Mouse (Mus musculus) layer of hippocampus, postnatal 14 days (tissue): Measurements from ENCODE around the gene Ankrd9. TPM values are rescaled to one million over a fixed set of nuclear protein-coding genes. Genes with fewer than 3 reads are reported as not detected.

ENCODE experiments used
- DNase-seq, 2 experiments: peaks; one replicate each; pipeline ENCODE4 v3.0.0; 2021 to 2022; ENCODE audit warnings: low spot score in 2 of 2, mixed read lengths in 1 of 2
- long read RNA-seq, 2 experiments: library from polyadenylated mRNA; stranded (forward); transcript quantifications; one replicate each; pipeline ENCODE4 v2.0.0; 2021
- total RNA-seq, 2 experiments: library from RNA; stranded (reverse); gene quantifications; 2 replicates each; pipeline ENCODE4 v1.2.3; 2021

Gene Ankrd9
- total RNA-seq, result 10 to 100 TPM in 1 of 2 experiments, 1 to 10 TPM in 1; 9.6 to 10.1 TPM
- long read RNA-seq, experiment 1, transcript Ankrd9-202 (3 exons, 2,577 nt), result major isoform, 7 of 13 reads
- long read RNA-seq, experiment 1, partial matches to known transcripts, result 1 of 13 reads
- long read RNA-seq, experiment 1, other reads (novel, unspliced or antisense), result 0 of 13 reads
- long read RNA-seq, experiment 2, transcript Ankrd9-202 (3 exons, 2,577 nt), result major isoform, 12 of 24 reads
- long read RNA-seq, experiment 2, transcript Ankrd9-203 (4 exons, 1,563 nt), result minor isoform, 6 of 24 reads
- long read RNA-seq, experiment 2, partial matches to known transcripts, result 2 of 24 reads
- long read RNA-seq, experiment 2, other reads (novel, unspliced or antisense), result 2 of 24 reads

DNA sequence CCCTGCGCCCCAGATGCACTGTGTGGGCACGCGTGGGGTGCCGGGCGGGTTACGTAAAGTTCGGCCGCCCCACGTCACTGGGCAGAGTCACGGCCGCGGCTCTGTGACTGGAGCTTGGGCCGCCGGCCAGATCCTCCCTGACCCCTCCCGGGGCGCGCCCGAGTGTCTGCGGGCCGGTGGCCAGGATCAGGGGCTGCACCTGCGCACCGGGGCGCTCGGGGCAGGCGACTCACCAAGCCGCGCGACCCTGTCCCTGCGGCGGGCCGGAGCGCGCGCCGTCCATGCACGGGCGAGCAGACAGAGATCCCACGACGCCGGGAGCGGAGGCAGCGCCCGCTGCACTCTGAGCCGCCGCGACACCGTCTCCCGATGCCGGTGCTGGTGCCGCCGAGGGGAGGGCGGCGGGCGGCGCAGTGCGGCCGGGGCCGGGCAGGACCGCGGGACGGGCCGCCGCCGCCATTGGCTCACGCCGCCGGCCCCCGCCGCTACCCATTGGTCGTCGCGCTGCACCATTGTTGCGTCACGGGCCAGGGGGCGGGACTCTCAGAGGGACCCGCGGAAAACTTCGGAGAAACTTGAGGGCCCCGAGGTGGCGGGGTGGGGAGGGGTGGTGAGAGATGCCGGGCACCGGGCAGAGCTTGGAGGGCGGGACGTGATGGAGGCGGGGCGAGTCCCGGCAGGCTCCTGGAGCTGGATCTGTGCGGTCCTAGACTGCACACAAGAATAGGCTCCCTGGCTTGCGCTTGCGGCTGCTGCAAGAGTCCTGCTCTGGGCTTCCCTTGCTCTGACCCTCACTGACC is at the start of gene Ankrd9:
TSS of gene Ankrd9 (minus strand) at position 434 of the 800 bp plus-strand sequence.
- DNase-seq, result peak; percentile 83 to 94

- no peak for DNase-seq
These were observed 42.7 kb upstream of the Ankrd9 start for GRCm38 (mm10) chr12:111021577-111021976.

- DNase-seq, result no peak
These were observed 42.3 kb upstream of the Ankrd9 start for GRCm38 (mm10) chr12:111021138-111021537.

- DNase-seq, result no peak
These were observed 40.2 kb upstream of the Ankrd9 start for GRCm38 (mm10) chr12:111019086-111019485.

- no peak for DNase-seq
These were observed 39.2 kb upstream of the Ankrd9 start for GRCm38 (mm10) chr12:111018068-111018467.

- no peak for DNase-seq
These were observed 38.0 kb upstream of the Ankrd9 start for GRCm38 (mm10) chr12:111016807-111017206.

GRCm38 (mm10) chr12:111009615-111010257 is 30.9 kb upstream of the Ankrd9 start:
- DNase-seq, result no peak

DNA sequence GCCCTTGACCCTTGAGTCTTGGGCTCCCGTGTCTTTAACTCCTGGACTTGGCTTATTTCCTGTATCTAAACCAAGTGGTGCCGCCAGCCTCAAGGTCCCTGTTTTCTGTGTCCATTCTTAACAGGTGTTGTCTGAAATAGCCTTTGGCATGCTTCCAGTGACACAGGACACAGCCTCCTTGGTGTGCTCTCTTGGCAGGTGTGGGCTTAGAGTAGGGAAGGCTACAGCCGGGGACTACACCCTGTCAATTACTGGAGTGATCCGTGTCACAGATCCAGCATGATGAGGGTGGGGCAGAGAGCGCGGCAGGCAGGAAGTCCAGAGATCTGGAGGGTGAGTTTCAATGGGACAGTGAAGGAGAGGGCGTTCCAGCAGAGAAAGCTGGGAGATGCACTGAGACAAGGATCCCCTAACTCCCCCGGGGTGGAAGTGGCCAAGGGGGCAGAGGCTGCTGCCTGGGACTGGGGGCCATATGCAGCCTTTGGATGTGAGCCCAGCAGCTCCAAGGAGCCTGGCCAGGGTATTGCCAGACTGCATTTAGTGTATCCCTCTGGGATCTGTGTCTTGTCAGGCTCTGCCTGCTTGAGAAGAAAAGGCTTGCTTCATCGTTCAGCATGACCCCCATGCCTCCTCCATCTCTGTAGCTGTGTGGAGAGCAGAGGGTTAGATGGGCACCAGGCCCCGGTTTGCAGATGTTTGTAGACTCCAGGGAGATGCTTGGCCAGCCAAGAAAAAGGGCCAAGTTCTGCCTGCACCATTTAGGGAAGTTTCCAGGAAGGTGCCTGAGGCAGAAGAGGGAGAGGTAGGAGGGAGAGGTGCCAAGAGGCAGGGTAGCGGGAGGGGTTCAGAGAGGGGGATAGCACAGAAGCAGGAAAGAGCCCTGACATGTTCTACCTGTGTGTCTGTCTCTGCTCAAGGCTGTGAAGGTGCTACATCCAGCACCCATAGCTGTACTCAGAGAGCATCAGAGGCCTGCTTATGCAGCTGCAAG is 30.0 kb upstream of the Ankrd9 start:
- DNase-seq, result no peak

- DNase-seq, result no peak
These were observed 28.6 kb upstream of the Ankrd9 start for GRCm38 (mm10) chr12:111007134-111008103.

DNA sequence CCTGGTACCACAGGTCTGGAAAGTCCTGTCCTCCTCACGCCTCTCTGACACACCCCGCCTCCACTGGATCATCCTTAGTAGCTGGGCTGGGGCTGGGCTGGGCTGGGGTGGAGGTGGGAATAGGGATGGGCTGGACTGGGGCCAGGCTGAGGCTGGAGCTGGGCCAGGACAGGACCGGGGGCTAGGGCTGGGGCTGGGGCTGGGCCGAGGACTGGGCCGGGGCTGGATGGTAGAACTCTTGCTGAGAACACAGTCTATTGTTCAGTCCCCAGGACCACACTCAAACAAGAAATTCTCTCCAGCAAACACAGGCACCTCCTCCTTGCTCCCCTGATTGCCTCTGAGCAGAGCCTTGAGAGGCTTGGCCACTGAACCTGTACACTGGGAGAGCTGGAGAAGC is 27.5 kb upstream of the Ankrd9 start:
- DNase-seq, result no peak

DNA sequence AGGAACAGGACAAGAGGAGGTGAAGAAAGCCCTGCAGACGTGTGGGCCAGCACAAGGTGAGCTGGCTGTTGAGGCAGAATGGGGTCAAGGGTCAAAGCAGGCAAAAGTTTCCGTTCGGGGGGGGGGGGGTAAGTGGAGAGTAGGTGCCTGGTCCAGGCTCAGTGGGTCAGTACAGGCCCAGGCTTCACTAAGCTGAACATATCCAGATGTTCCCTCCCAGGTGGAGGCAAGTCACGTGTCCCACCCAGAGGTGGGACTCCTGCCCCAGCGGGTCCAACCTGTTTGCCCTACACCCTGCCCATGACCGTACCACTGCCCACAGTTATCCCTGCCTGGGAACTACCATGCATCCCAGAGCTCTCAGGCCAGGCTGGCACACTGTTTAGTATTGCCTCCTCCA is 27.0 kb upstream of the Ankrd9 start:
- no peak for DNase-seq

GRCm38 (mm10) chr12:111004142-111004541 is 25.3 kb upstream of the Ankrd9 start:
- DNase-seq, result no peak

GRCm38 (mm10) chr12:111000956-111001355 is 22.1 kb upstream of the Ankrd9 start:
- DNase-seq, result no peak

GRCm38 (mm10) chr12:110999820-111000219 is 21.0 kb upstream of the Ankrd9 start:
- no peak for DNase-seq

GRCm38 (mm10) chr12:110998092-110998491 is 19.3 kb upstream of the Ankrd9 start:
- no peak for DNase-seq

DNA sequence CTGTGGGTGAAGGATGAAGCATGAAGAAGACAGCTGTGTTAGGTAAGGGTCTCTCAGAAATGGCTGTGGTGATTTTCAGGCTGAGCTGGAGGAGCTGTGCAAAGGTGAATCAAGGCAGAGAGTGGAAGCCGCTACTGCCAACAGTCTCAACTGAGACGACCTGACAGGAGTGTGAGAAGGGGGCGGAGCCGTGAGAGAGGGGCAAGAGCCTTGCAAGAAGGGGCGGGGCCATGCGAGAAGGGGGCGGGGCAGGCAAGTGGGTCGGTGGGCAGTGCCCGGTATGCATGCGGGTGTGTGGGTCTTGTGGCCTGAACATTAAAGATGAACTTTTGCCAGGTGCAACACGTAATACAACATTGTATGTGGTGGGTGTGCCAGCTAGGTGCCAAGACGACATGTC is 15.8 kb upstream of the Ankrd9 start:
- DNase-seq, result no peak

DNA sequence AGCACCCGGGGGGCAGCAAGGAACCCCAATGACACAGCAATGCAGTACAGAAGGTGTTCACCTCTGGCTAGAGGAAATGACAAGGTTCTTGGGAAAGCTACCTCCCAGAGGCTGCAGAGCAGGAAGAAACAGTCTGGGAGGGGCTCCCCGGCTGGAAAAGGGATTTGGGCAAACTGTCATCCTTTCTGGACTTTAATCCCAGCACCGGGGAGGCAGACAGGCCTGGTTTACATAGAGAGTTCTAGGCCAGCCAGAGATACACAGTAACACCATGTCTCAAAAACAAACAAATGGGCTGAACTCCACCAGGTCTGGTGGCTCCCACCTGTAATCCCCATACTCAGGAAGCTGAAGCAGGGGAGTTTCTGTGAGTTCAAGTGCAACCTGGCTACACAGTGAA is 14.4 kb upstream of the Ankrd9 start:
- no peak for DNase-seq

GRCm38 (mm10) chr12:110992771-110993170 is 13.9 kb upstream of the Ankrd9 start:
- DNase-seq, result no peak

GRCm38 (mm10) chr12:110992128-110992553 is 13.3 kb upstream of the Ankrd9 start:
- peak; percentile 89 to 94 for DNase-seq
